Mouse (Mus musculus) cortical plate, adult 2 months (tissue): ENCODE measurements around the gene Trim40. TPM values are rescaled to one million over a fixed set of nuclear protein-coding genes. Genes with fewer than 3 reads are reported as not detected.
A peak's percentile ranks its signal among the peaks of the same experiment; 100 is the strongest.
"Not testable (repeated sequence)": the region's sequence is repeated elsewhere in the genome, so short reads cannot be mapped to it uniquely, and the experiment has no call there.

Source experiments
- H3K27ac ChIP-seq: fragments of 200-500 bp; 2 replicates; pipeline ENCODE4 v1.5.1; 2012; ENCODE audit warnings: low read length, control low read depth, inconsistent platforms; ENCODE audit not compliant: insufficient read depth
- H3K4me1 ChIP-seq: fragments of 200-500 bp; 2 replicates; pipeline ENCODE4 v1.6.1; 2011; ENCODE audit warnings: low read length; ENCODE audit not compliant: control insufficient read depth, insufficient read depth
- H3K4me3 ChIP-seq: fragments of 200-500 bp; 2 replicates; pipeline ENCODE4 v1.5.1; 2011; ENCODE audit warnings: mild to moderate bottlenecking, low read length, control low read depth; ENCODE audit not compliant: insufficient read depth
- CTCF ChIP-seq: fragments of 200-500 bp; IDR thresholded peaks from 2 replicates; pipeline ENCODE4 v1.5.1; 2011; ENCODE audit warnings: mild to moderate bottlenecking, control low read depth, low read length; ENCODE audit not compliant: insufficient read depth; ENCODE audit errors: extremely low read depth
- POLR2A ChIP-seq: fragments of 200-500 bp; IDR thresholded peaks from 2 replicates; pipeline ENCODE4 v1.6.1; 2011; ENCODE audit warnings: mild to moderate bottlenecking, low read length, control low read depth; ENCODE audit not compliant: insufficient read depth; ENCODE audit errors: extremely low read depth
- polyA plus RNA-seq: library from polyadenylated mRNA; depleted of rRNA; stranded (reverse); fragments of >200 nt; gene quantifications from 2 replicates; pipeline ENCODE4 v1.2.3, GENCODE M21; 2012

Trim40 gene
- polyA plus RNA-seq, 1 experiment = 0.29 TPM

DNA sequence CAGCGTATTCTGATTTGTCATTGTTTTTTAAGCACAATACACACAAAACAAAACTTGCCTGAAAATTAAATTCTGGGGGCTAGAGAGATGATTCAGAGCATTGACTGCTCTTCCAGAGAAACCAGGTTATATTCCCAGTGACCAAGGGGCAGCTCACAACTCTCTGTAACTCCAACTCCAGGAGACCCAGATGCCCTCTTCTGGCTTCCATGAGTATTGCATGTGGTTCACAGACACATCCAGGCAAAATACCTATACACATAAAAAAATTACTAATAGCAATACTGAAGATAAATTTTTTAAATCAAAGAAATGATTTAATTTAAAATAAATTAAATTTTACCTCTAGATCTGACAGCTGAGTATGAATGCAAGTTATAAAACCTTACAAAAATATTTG lies 6.7 kb upstream of the Trim40 start:
- peaks cover 2% of the 10 kb centered on the region; the same call in 1 of the 2 replicates for H3K4me1 ChIP-seq
- TF ChIP-seq POLR2A (no peak), CTCF (peak; percentile 40; the same call in 1 of the 2 replicates)
- no peak overlapping the region for H3K4me3 ChIP-seq
- no peak overlapping the region for H3K27ac ChIP-seq

DNA sequence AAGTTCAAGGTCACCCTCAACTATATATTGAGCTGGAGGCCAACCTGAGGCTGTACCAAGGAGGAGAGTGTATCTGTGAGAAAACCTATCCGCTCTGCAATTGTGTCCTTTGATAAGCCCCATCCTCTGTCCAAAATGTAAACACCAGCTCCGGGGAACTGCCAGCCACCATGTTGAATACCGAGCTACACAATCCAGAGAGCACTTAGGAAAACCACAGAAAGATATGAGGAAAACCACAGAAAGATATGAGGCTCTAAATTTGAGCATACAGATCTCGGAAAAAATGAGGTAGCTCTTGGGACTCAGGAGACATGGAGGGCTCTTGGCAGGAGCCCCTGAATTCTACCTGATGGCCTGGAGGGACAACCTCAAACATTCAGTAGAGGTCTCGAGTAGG lies 3.5 kb upstream of the Trim40 start:
- H3K4me3 ChIP-seq = no peak overlapping the region
- TF ChIP-seq CTCF (no peak), POLR2A (no peak)
- H3K4me1 ChIP-seq = no peaks in the 10 kb centered on the region
- H3K27ac ChIP-seq = no peak overlapping the region

DNA sequence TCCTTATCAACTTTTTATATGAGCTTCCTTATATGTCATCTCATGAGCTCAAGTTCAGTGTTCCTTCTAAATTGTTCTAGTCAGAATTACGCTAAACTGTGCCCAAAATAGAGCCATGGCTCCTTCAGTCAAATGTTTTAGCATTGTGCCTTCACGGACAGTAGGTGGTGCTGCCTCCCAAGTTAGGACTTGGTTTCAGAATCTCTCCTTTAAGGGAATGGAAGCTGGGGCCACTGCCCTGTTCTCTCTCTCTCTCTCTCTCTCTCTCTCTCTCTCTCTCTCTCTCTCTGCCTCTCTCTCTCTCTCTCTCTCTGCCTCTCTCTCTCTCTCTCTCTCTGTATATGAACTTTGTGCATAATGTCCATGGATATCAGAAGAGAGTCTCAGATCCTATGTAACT lies 2.4 kb upstream of the Trim40 start:
- no peaks in the 10 kb centered on the region for H3K4me1 ChIP-seq
- peak; percentile 78 for TF ChIP-seq CTCF
- no peak for TF ChIP-seq POLR2A
- no peak overlapping the region for H3K27ac ChIP-seq
- no peak overlapping the region for H3K4me3 ChIP-seq

DNA sequence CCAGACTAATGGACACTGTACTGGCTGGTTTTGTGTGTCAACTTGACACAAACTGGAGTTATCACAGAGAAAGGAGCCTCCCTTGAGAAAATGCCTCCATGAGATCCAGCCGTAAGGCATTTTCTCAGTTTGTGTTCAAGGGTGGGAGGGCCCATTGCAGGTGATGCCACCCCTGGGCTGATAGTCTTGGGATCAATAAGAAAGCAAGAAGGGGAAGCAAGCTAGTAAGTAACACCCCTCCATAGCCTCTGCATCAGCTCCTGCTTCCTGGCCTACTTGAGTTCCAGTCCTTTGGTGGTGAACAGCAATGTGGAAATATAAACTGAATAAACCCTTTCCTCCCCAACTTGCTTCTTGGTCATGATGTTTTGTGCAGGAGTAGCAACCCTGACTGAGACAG lies 1.6 kb upstream of the Trim40 start:
- not testable (repeated sequence) for H3K4me3 ChIP-seq, H3K4me1 ChIP-seq, H3K27ac ChIP-seq

DNA sequence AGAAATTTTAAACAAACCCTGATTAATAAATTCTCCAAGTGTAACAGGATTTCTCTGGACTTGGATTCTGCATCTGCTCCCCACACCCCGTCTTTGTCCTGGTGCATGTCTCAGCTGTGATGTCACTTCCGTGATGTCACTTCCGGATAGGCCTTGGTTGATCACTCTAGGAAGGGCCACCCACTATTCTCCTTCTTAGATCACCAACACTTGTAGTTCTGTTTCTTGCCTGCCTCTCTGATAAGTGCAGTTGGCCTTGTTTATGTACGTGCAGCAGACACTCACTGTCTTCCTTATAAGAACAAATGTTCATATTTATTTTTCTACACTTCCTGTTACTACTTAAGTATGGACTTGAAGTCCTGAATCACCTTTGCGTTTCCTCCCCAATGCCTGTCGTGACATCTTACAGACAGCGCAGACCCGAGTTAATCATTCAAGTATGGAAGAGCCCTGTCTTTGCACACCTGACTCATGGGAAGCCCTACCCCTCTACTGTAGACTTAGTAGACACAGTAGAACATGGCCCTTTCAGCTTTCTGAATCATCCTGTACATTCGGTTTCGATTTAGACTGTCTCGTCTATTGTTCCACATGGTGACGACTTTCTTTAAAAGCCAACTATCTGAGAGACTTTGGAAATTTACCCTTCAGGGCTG lies 4.7 kb downstream of the Trim40 start:
- H3K4me3 ChIP-seq = no peak overlapping the region
- H3K4me1 ChIP-seq = no peaks in the 10 kb centered on the region
- TF ChIP-seq POLR2A (no peak), CTCF (no peak)
- H3K27ac ChIP-seq = no peak overlapping the region

DNA sequence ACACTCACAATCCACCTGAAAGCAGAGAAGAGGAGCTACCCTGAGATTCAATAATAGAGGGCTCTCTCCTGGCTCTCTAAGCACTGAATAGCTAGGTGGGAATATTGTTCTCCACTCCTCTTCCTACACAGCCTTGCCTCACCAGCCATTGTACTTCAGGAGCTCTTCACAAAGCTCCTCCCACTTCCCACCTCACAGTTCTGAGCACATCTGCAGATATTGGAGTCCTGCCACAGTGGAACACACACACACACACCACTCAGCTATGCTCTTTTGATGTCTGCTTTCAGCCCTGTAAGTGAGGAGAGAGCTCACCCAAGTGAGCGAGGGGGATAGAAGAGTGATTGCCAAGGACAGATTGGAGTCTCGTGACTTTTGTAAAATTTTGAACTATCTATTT lies 6.6 kb downstream of the Trim40 start:
- TF ChIP-seq CTCF = no peak
- no peak for TF ChIP-seq POLR2A
- Histone ChIP-seq H3K27ac (no peak overlapping the region), H3K4me3 (no peak overlapping the region), H3K4me1 (no peaks in the 10 kb centered on the region)

DNA sequence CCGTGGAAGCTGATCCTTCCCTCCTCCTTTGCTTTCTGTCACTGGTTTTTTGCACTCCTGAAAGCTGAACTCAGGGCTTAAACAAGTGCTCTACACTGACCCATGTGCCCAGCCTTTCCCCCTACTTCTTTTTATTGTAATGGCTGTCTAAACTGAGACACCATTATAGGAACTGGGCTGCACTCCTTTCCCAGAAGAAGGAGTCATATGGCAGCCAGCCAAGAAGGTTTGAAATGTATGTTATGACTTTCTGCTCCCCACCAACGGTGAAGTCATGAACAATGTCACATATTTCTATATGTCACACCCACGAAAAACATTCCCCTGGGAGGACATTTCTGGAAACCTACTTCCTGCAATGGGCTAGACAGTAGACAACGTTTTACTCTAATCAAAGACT lies 15.3 kb downstream of the Trim40 start:
- Histone ChIP-seq H3K4me3 (no peak overlapping the region), H3K27ac (no peak overlapping the region), H3K4me1 (no peaks in the 10 kb centered on the region)
- TF ChIP-seq CTCF = no peak
- no peak for TF ChIP-seq POLR2A

DNA sequence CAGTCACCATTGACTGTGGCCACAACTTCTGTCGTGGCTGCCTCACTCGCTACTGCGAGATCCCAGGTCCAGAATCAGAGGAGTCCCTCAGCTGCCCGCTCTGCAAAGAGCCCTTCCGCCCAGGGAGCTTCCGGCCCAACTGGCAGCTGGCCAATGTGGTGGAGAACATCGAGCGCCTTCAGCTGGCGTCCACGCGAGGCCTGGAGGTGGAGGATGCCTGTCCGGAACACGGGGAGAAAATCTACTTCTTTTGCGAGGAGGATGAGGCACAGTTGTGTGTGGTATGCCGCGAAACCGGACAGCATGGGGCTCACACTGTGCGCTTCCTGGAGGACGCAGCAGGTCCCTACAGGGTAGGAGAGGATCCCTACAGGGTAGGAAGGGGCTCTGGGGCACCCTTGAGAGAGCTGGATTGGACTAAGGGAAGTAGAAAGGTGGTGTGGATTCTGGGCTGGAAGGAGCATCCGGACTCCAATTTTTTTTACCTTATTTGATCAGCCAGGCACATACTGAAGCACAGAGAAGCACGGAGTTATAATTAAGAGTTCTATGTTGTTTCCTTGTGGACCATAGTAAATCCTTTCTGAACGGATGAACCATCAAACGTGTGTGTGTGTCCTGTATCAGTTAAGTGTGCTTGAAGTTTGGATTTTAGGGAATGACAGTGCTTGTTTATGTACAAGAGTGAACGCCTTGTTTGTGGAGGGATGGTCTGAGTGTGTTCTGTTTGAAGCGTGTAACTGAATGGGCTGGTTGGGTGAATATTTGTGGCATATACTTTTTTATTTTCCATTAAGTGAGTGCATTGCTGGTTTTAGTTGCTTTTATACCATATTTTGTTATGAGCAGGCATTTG lies 19.7 kb downstream of the Trim40 start:
- H3K4me1 ChIP-seq = no peaks in the 10 kb centered on the region
- no peak overlapping the region for H3K27ac ChIP-seq
- H3K4me3 ChIP-seq = no peak overlapping the region
- no peak for TF ChIP-seq CTCF
- TF ChIP-seq POLR2A = no peak

DNA sequence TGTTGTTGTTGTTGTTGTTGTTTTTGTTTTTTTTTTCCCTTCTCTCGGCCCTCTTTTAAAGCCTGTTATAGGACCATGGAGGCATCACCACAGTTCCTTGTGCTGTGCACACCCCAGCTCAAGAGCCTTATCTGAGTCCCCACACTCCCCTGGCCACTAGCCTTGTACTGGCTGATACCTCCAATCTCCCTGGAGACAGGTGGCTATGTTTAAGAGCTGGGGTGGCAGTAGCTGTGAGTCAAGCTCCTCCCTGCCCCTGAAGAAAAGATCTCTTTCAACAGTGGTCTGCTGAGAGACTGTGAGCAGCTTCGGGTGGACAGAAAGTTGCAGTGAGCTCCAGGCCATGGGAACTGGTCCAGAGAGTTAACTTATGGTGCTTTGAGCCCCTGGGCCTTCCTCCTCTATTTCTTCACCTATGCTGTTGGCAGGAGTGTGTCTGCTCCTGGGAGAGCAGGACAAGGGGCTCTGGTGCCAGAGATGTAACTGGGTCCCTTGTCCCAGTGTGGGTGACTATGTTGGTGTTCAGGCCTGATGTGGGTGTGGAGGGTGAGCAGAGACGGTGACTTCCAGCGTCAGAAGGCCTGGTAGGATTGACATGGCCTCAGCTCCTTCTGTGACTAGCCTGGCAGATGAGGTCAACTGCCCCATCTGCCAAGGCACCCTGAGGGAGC lies 20.5 kb downstream of the Trim40 start, which contains the start of gene Trim10:
Trim10 (plus strand) TSS at position 291 of the 671 bp plus-strand sequence.
- Histone ChIP-seq H3K4me3 (no peak within 1 kb of the TSS), H3K27ac (no peak within 1 kb of the TSS), H3K4me1 (no peaks in the 10 kb centered on the region)
- TF ChIP-seq POLR2A = no peak
- TF ChIP-seq CTCF = no peak
